Mouse (Mus musculus): ENCODE measurements at regions not wholly inside any gene's neighbourhood (a gene's known extent, or its start where the extent isn't known, plus 50 kb on each side); places are given as distances from the start of the nearest gene placed in this dataset.

- peak; percentile 21 to 55 for DNase-seq
- Histone ChIP-seq H3K27ac (ENCODE audit: insufficient read depth, low read length) (no peak overlapping the region), H3K27me3 (ENCODE audit: control insufficient read depth, insufficient read depth, low read length) (no peaks in the 10 kb centered on the region), H3K4me3 (replicated peaks; ENCODE audit: insufficient read depth, low read depth, low read length) (no peak overlapping the region), H3K4me1 (ENCODE audit: control insufficient read depth, insufficient read depth, low read length) (0 out of 2 replicates have a peak, but pooled peaks cover 3% of the 10 kb centered on the region)
- TF ChIP-seq CTCF (IDR thresholded peaks at IDR 0.05; ENCODE audit: borderline replicate concordance, insufficient read depth, low read depth, low read length), result no peak
- TF ChIP-seq POLR2A (IDR thresholded peaks at IDR 0.05; ENCODE audit: borderline replicate concordance, insufficient read depth, low read length), result no peak
- 11% methylated on average over 8 of the region's 8 CpGs for WGBS
These were observed 251.1 kb upstream of the Slc7a11 start for GRCm38 (mm10) chr3:50694497-50694896.

- WGBS, result 100% methylated on average over 1 of the region's 1 CpGs
- 0 out of 2 replicates have a peak, but pooled peaks cover 3% of the 10 kb centered on the region for H3K4me1 ChIP-seq (ENCODE audit: control insufficient read depth, insufficient read depth, low read length)
- no peak overlapping the region for H3K27ac ChIP-seq (ENCODE audit: insufficient read depth, low read length)
- no peak overlapping the region for H3K4me3 ChIP-seq (replicated peaks; ENCODE audit: insufficient read depth, low read depth, low read length)
- H3K27me3 ChIP-seq (ENCODE audit: control insufficient read depth, insufficient read depth, low read length), result no peaks in the 10 kb centered on the region
- DNase-seq, result no peak
- TF ChIP-seq CTCF (IDR thresholded peaks at IDR 0.05; ENCODE audit: borderline replicate concordance, insufficient read depth, low read depth, low read length) (no peak), POLR2A (IDR thresholded peaks at IDR 0.05; ENCODE audit: borderline replicate concordance, insufficient read depth, low read length) (no peak)
These were observed 248.9 kb upstream of the Slc7a11 start for GRCm38 (mm10) chr3:50692306-50692705.

GRCm38 (mm10) chr3:50690750-50691149, 247.3 kb upstream of the Slc7a11 start:
- Histone ChIP-seq H3K4me3 (replicated peaks; ENCODE audit: insufficient read depth, low read depth, low read length) (no peak overlapping the region), H3K4me1 (ENCODE audit: control insufficient read depth, insufficient read depth, low read length) (0 out of 2 replicates have a peak, but pooled peaks cover 3% of the 10 kb centered on the region), H3K27ac (ENCODE audit: insufficient read depth, low read length) (no peak overlapping the region), H3K27me3 (ENCODE audit: control insufficient read depth, insufficient read depth, low read length) (no peaks in the 10 kb centered on the region)
- no peak for TF ChIP-seq CTCF (IDR thresholded peaks at IDR 0.05; ENCODE audit: borderline replicate concordance, insufficient read depth, low read depth, low read length)
- TF ChIP-seq POLR2A (IDR thresholded peaks at IDR 0.05; ENCODE audit: borderline replicate concordance, insufficient read depth, low read length), result no peak
- DNase-seq, result no peak
- WGBS, result 86% methylated on average over 5 of the region's 5 CpGs

- Histone ChIP-seq H3K27ac (ENCODE audit: insufficient read depth, low read length) (no peak overlapping the region), H3K4me3 (replicated peaks; ENCODE audit: insufficient read depth, low read depth, low read length) (no peak overlapping the region), H3K27me3 (ENCODE audit: control insufficient read depth, insufficient read depth, low read length) (no peaks in the 10 kb centered on the region), H3K4me1 (ENCODE audit: control insufficient read depth, insufficient read depth, low read length) (no peaks in the 10 kb centered on the region)
- no peak for TF ChIP-seq POLR2A (IDR thresholded peaks at IDR 0.05; ENCODE audit: borderline replicate concordance, insufficient read depth, low read length)
- TF ChIP-seq CTCF (IDR thresholded peaks at IDR 0.05; ENCODE audit: borderline replicate concordance, insufficient read depth, low read depth, low read length), result no peak
- 62% methylated on average over 5 of the region's 5 CpGs for WGBS
- peak in 1 of 2 experiments; percentile 9 for DNase-seq
These were observed 246.0 kb upstream of the Slc7a11 start for GRCm38 (mm10) chr3:50689375-50689774.

- 75% methylated on average over 3 of the region's 3 CpGs for WGBS
- DNase-seq, result no peak
- Histone ChIP-seq H3K4me3 (replicated peaks; ENCODE audit: insufficient read depth, low read depth, low read length) (no peak overlapping the region), H3K27me3 (ENCODE audit: control insufficient read depth, insufficient read depth, low read length) (no peaks in the 10 kb centered on the region), H3K4me1 (ENCODE audit: control insufficient read depth, insufficient read depth, low read length) (no peaks in the 10 kb centered on the region), H3K27ac (ENCODE audit: insufficient read depth, low read length) (no peak overlapping the region)
- no peak for TF ChIP-seq POLR2A (IDR thresholded peaks at IDR 0.05; ENCODE audit: borderline replicate concordance, insufficient read depth, low read length)
- no peak for TF ChIP-seq CTCF (IDR thresholded peaks at IDR 0.05; ENCODE audit: borderline replicate concordance, insufficient read depth, low read depth, low read length)
These were observed 244.3 kb upstream of the Slc7a11 start for GRCm38 (mm10) chr3:50687755-50688154.

- no peak for DNase-seq
- TF ChIP-seq POLR2A (IDR thresholded peaks at IDR 0.05; ENCODE audit: borderline replicate concordance, insufficient read depth, low read length) (no peak), CTCF (IDR thresholded peaks at IDR 0.05; ENCODE audit: borderline replicate concordance, insufficient read depth, low read depth, low read length) (no peak)
- Histone ChIP-seq H3K4me3 (replicated peaks; ENCODE audit: insufficient read depth, low read depth, low read length) (no peak overlapping the region), H3K27ac (ENCODE audit: insufficient read depth, low read length) (no peak overlapping the region), H3K27me3 (ENCODE audit: control insufficient read depth, insufficient read depth, low read length) (no peaks in the 10 kb centered on the region), H3K4me1 (ENCODE audit: control insufficient read depth, insufficient read depth, low read length) (no peaks in the 10 kb centered on the region)
- WGBS, result 76% methylated on average over 5 of the region's 5 CpGs
These were observed 235.2 kb upstream of the Slc7a11 start for GRCm38 (mm10) chr3:50678611-50678988.

- Histone ChIP-seq H3K27ac (ENCODE audit: insufficient read depth, low read length) (no peak overlapping the region), H3K4me1 (ENCODE audit: control insufficient read depth, insufficient read depth, low read length) (no peaks in the 10 kb centered on the region), H3K27me3 (ENCODE audit: control insufficient read depth, insufficient read depth, low read length) (no peaks in the 10 kb centered on the region), H3K4me3 (replicated peaks; ENCODE audit: insufficient read depth, low read depth, low read length) (no peak overlapping the region)
- DNase-seq, result no peak
- WGBS, result 63% methylated on average over 13 of the region's 13 CpGs
- TF ChIP-seq POLR2A (IDR thresholded peaks at IDR 0.05; ENCODE audit: borderline replicate concordance, insufficient read depth, low read length) (no peak), CTCF (IDR thresholded peaks at IDR 0.05; ENCODE audit: borderline replicate concordance, insufficient read depth, low read depth, low read length) (no peak)
These were observed 234.7 kb upstream of the Slc7a11 start for GRCm38 (mm10) chr3:50677953-50678610.

GRCm38 (mm10) chr3:50675769-50676168, 232.4 kb upstream of the Slc7a11 start:
- TF ChIP-seq CTCF (IDR thresholded peaks at IDR 0.05; ENCODE audit: borderline replicate concordance, insufficient read depth, low read depth, low read length) (no peak), POLR2A (IDR thresholded peaks at IDR 0.05; ENCODE audit: borderline replicate concordance, insufficient read depth, low read length) (no peak)
- no peaks in the 10 kb centered on the region for H3K4me1 ChIP-seq (ENCODE audit: control insufficient read depth, insufficient read depth, low read length)
- DNase-seq, result no peak
- H3K4me3 ChIP-seq (replicated peaks; ENCODE audit: insufficient read depth, low read depth, low read length), result no peak overlapping the region
- H3K27me3 ChIP-seq (ENCODE audit: control insufficient read depth, insufficient read depth, low read length), result no peaks in the 10 kb centered on the region
- H3K27ac ChIP-seq (ENCODE audit: insufficient read depth, low read length), result no peak overlapping the region
- WGBS, result 58% methylated on average over 1 of the region's 1 CpGs
